Mouse (Mus musculus): ENCODE measurements at regions not wholly inside any gene's neighbourhood (a gene's known extent, or its start where the extent isn't known, plus 50 kb on each side); places are given as distances from the start of the nearest gene placed in this dataset.

DNA sequence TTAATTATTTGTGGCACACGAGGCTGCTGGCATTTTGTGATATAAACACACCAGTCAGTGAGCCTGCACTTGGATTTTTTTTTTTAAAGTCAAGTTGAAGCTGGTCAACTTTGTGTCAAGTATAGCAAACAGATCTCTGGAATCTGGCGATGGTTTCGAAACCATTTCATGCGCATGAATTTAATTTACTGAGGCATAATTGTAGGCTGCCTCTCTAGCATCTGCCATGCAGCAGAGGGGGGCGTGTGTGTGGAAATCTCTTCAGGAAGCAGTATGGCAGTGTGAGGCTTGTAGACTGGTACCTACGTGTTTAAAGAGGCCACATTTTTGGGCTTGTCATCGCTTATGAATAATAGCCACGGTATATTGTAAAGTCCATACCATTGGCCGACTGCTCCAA lies 177.7 kb upstream of the Slc38a2 start:
- 92% methylated on average over 9 of the region's 9 CpGs for WGBS
- Histone ChIP-seq H3K4me1 (ENCODE audit: control insufficient read depth, insufficient read depth, low read length) (no peaks in the 10 kb centered on the region), H3K36me3 (ENCODE audit: control insufficient read depth, insufficient read depth, low read length) (no peaks in the 10 kb centered on the region), H3K9me3 (ENCODE audit: control insufficient read depth, low read length) (no peaks in the 10 kb centered on the region), H3K4me3 (ENCODE audit: low read depth, low read length) (no peak overlapping the region), H3K9ac (ENCODE audit: low read length) (no peak overlapping the region), H3K4me2 (ENCODE audit: low read depth) (no peak overlapping the region), H3K27me3 (ENCODE audit: control insufficient read depth, insufficient read depth, low read length) (no peaks in the 10 kb centered on the region), H3K27ac (ENCODE audit: low read depth, low read length) (no peak overlapping the region)
- ATAC-seq (ENCODE audit: insufficient read depth, low FRiP score, low TSS enrichment) (no peak), DNase-seq (ENCODE audit: low spot score) (no peak)

DNA sequence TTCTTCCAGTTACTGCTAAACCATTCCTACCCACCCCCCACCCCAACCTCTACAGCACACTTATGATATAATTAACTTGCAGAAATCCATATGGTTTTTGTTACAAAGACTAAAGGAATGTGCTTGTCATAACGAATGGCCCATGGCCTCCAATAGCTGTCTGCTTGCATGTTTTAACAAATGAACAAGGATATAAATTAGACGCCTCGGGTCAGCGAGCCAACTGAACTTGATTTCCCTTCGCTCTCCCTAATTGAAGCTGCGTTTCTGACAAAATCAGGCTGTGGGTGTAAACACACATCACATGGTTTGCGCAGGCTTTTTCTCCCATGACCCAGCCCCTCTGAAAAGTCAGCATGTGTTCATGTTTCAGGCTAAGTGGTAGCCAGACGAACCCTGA lies 174.6 kb upstream of the Slc38a2 start:
- no peaks in the 10 kb centered on the region for H3K4me1 ChIP-seq (ENCODE audit: control insufficient read depth, insufficient read depth, low read length)
- no peak overlapping the region for H3K4me3 ChIP-seq (ENCODE audit: low read depth, low read length)
- no peaks in the 10 kb centered on the region for H3K27me3 ChIP-seq (ENCODE audit: control insufficient read depth, insufficient read depth, low read length)
- no peak overlapping the region for H3K27ac ChIP-seq (ENCODE audit: low read depth, low read length)
- no peak overlapping the region for H3K9ac ChIP-seq (ENCODE audit: low read length)
- no peak overlapping the region for H3K4me2 ChIP-seq (ENCODE audit: low read depth)
- no peaks in the 10 kb centered on the region for H3K36me3 ChIP-seq (ENCODE audit: control insufficient read depth, insufficient read depth, low read length)
- H3K9me3 ChIP-seq (ENCODE audit: control insufficient read depth, low read length) = no peaks in the 10 kb centered on the region
- ATAC-seq (ENCODE audit: insufficient read depth, low FRiP score, low TSS enrichment) = no peak
- no peak for DNase-seq (ENCODE audit: low spot score)
- WGBS = 63% methylated on average over 8 of the region's 8 CpGs

DNA sequence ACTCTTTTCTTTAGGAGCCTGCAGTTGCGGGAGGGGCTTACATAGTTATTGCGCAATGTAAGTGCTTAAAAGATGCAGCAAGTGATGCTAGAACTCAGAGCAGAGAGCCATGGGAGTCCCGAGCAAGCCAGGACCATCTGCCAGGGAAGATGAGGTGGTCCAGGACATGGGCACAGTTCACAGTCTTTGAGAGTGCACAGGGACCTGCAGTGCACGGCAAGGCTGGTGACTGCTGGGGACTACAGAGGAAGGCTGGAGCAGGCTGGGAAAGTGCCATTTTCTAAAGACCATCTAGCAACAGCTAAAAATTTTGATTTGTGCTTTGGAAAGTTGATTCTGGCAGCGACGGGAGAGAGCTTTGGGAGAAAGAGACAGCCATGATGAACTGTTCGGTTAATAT lies 174.0 kb upstream of the Slc38a2 start:
- H3K4me3 ChIP-seq (ENCODE audit: low read depth, low read length) = no peak overlapping the region
- H3K27ac ChIP-seq (ENCODE audit: low read depth, low read length) = no peak overlapping the region
- H3K4me2 ChIP-seq (ENCODE audit: low read depth) = no peak overlapping the region
- no peak overlapping the region for H3K9ac ChIP-seq (ENCODE audit: low read length)
- no peak for ATAC-seq (ENCODE audit: insufficient read depth, low FRiP score, low TSS enrichment)
- 88% methylated on average over 7 of the region's 7 CpGs for WGBS
- no peaks in the 10 kb centered on the region for H3K9me3 ChIP-seq (ENCODE audit: control insufficient read depth, low read length)
- H3K36me3 ChIP-seq (ENCODE audit: control insufficient read depth, insufficient read depth, low read length) = no peaks in the 10 kb centered on the region
- no peaks in the 10 kb centered on the region for H3K4me1 ChIP-seq (ENCODE audit: control insufficient read depth, insufficient read depth, low read length)
- no peaks in the 10 kb centered on the region for H3K27me3 ChIP-seq (ENCODE audit: control insufficient read depth, insufficient read depth, low read length)
- DNase-seq (ENCODE audit: low spot score) = no peak

DNA sequence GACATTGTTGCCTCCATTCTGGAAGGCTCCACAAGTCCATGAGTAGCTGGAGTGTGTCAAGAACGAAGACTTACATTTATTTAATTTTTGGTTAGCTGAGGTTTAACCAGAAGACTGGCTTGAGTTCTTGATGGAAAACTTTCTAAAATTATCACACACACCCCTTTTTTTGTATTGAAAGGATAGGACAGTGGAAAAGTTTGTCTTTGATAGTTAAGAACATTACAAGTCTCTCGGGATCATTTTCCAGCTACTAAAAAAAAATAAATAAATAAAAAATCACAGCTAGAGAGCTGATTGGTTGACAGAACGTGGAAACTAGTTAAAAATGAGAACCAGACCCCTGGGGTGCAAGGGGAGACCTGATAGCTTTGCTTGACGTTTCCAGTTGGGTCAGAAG lies 173.6 kb upstream of the Slc38a2 start:
- no peak for ATAC-seq (ENCODE audit: insufficient read depth, low FRiP score, low TSS enrichment)
- Histone ChIP-seq H3K4me3 (ENCODE audit: low read depth, low read length) (no peak overlapping the region), H3K36me3 (ENCODE audit: control insufficient read depth, insufficient read depth, low read length) (no peaks in the 10 kb centered on the region), H3K27ac (ENCODE audit: low read depth, low read length) (no peak overlapping the region), H3K27me3 (ENCODE audit: control insufficient read depth, insufficient read depth, low read length) (no peaks in the 10 kb centered on the region), H3K4me1 (ENCODE audit: control insufficient read depth, insufficient read depth, low read length) (no peaks in the 10 kb centered on the region), H3K9ac (ENCODE audit: low read length) (no peak overlapping the region), H3K9me3 (ENCODE audit: control insufficient read depth, low read length) (no peaks in the 10 kb centered on the region), H3K4me2 (ENCODE audit: low read depth) (no peak overlapping the region)
- no peak for DNase-seq (ENCODE audit: low spot score)
- WGBS = 66% methylated on average over 4 of the region's 4 CpGs

DNA sequence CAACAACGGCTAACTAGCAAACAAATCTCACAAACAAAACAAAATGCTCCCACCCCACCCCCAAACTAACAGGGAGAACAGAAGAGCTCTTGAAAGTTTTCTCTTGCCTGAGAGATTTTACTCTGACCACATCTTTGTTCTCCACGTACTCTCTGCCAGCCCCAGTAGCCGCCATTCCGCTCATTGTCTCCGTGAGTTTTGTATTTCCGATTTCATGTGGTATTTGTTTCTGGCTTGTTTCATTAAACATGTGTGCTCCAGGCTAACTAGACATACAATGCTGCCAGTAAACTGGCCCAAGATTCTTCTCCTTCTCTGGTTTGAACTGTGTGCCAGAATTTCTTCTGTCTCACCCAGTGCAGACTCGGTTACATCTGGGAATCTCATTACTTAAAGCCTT lies 168.2 kb upstream of the Slc38a2 start:
- H3K4me3 ChIP-seq (ENCODE audit: low read depth, low read length) = no peak overlapping the region
- no peaks in the 10 kb centered on the region for H3K4me1 ChIP-seq (ENCODE audit: control insufficient read depth, insufficient read depth, low read length)
- DNase-seq (ENCODE audit: low spot score) = no peak
- WGBS = 84% methylated on average over 7 of the region's 7 CpGs
- H3K27ac ChIP-seq (ENCODE audit: low read depth, low read length) = no peak overlapping the region
- no peaks in the 10 kb centered on the region for H3K27me3 ChIP-seq (ENCODE audit: control insufficient read depth, insufficient read depth, low read length)
- no peak overlapping the region for H3K9ac ChIP-seq (ENCODE audit: low read length)
- no peaks in the 10 kb centered on the region for H3K9me3 ChIP-seq (ENCODE audit: control insufficient read depth, low read length)
- no peaks in the 10 kb centered on the region for H3K36me3 ChIP-seq (ENCODE audit: control insufficient read depth, insufficient read depth, low read length)
- ATAC-seq (ENCODE audit: insufficient read depth, low FRiP score, low TSS enrichment) = no peak
- no peak overlapping the region for H3K4me2 ChIP-seq (ENCODE audit: low read depth)

DNA sequence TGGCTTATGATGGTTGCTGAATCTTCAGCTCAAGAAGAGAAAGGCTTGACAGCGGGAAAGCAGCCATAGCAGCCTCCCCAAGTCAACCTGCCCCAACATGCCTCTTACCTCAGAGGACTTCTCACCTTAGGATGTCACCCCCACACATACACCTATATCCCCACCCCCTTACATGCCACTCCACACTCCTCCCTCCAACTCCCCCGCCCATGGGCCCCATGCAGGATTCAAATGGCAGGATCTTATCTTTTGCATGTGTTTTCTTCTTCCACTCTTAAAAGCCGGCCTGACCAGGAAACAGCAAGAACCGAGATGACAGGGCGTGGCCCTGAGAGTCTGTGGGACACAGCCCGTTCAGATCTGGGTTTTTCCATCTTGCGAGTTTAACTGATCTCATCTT lies 166.4 kb upstream of the Slc38a2 start:
- no peaks in the 10 kb centered on the region for H3K27me3 ChIP-seq (ENCODE audit: control insufficient read depth, insufficient read depth, low read length)
- no peak for DNase-seq (ENCODE audit: low spot score)
- H3K4me2 ChIP-seq (ENCODE audit: low read depth) = no peak overlapping the region
- no peaks in the 10 kb centered on the region for H3K9me3 ChIP-seq (ENCODE audit: control insufficient read depth, low read length)
- ATAC-seq (ENCODE audit: insufficient read depth, low FRiP score, low TSS enrichment) = no peak
- H3K36me3 ChIP-seq (ENCODE audit: control insufficient read depth, insufficient read depth, low read length) = no peaks in the 10 kb centered on the region
- H3K4me3 ChIP-seq (ENCODE audit: low read depth, low read length) = no peak overlapping the region
- WGBS = 88% methylated on average over 7 of the region's 7 CpGs
- H3K9ac ChIP-seq (ENCODE audit: low read length) = no peak overlapping the region
- no peaks in the 10 kb centered on the region for H3K4me1 ChIP-seq (ENCODE audit: control insufficient read depth, insufficient read depth, low read length)
- H3K27ac ChIP-seq (ENCODE audit: low read depth, low read length) = no peak overlapping the region

DNA sequence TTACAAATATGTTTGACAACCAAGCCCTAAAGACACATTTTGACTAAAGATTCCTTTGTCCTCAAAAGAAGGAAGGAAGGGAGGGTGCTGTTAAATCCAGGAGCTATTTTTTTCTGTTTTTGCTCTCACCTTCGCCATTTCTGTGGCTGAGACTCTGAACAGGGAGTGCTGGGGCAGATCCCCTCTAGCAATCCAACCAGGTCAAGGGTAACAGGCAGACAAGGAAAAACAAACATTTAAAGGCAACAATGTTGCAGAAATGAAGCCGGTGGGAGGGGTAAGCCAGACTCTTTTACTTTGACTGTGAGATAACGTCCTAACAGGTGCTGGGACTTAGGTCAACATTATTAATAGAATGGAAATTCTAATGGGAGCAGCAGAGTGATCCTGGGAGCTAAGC lies 158.2 kb upstream of the Slc38a2 start:
- H3K4me2 ChIP-seq (ENCODE audit: low read depth) = no peak overlapping the region
- no peaks in the 10 kb centered on the region for H3K9me3 ChIP-seq (ENCODE audit: control insufficient read depth, low read length)
- H3K9ac ChIP-seq (ENCODE audit: low read length) = no peak overlapping the region
- H3K4me1 ChIP-seq (ENCODE audit: control insufficient read depth, insufficient read depth, low read length) = no peaks in the 10 kb centered on the region
- no peak overlapping the region for H3K4me3 ChIP-seq (ENCODE audit: low read depth, low read length)
- H3K36me3 ChIP-seq (ENCODE audit: control insufficient read depth, insufficient read depth, low read length) = no peaks in the 10 kb centered on the region
- ATAC-seq (ENCODE audit: insufficient read depth, low FRiP score, low TSS enrichment) (no peak), DNase-seq (ENCODE audit: low spot score) (no peak)
- WGBS = 80% methylated on average over 3 of the region's 3 CpGs
- H3K27ac ChIP-seq (ENCODE audit: low read depth, low read length) = no peak overlapping the region
- H3K27me3 ChIP-seq (ENCODE audit: control insufficient read depth, insufficient read depth, low read length) = no peaks in the 10 kb centered on the region

DNA sequence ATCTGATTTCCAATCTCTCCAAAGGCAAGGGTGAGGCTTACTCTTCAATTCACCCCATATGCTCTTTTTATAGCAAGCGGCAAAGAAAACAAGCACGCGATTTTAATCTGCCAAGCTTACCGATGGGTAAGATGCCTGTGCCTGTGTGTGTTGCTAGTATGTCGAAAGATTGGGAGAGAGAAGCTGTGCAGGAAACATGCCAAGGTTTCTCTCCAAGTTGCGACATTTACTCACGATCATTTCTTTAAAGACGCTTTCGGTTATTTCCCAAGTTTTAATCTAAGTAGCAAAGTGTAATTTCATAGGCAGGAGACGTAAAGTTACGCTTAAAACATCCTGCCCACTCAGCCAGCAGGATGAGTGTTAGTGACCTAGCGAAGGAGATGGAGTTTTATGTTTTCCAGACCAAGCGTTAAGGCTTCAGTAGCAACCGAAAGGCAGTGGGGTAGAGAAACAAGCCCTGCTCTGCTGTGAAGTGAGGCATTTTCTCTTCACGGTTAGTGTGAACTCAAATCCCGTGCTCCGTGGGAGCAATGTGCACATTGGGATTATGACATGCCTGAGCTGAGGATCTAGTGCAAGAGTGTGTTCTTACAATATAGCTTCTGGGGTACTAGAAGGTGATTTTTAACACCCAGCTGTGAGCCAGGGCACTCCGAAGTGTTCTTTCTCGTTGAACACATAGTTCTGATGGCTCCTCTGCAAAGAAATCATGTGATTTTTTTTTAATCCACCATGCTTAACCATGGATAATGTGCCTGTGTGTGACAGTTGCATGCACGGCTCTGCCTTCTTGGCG lies 152.6 kb upstream of the Slc38a2 start:
- H3K4me1 ChIP-seq (ENCODE audit: control insufficient read depth, insufficient read depth, low read length) = no peaks in the 10 kb centered on the region
- DNase-seq (ENCODE audit: low spot score) (no peak), ATAC-seq (ENCODE audit: insufficient read depth, low FRiP score, low TSS enrichment) (no peak)
- no peaks in the 10 kb centered on the region for H3K9me3 ChIP-seq (ENCODE audit: control insufficient read depth, low read length)
- H3K27ac ChIP-seq (ENCODE audit: low read depth, low read length) = no peak overlapping the region
- WGBS = 91% methylated on average over 21 of the region's 21 CpGs
- H3K27me3 ChIP-seq (ENCODE audit: control insufficient read depth, insufficient read depth, low read length) = no peaks in the 10 kb centered on the region
- H3K4me3 ChIP-seq (ENCODE audit: low read depth, low read length) = no peak overlapping the region
- H3K9ac ChIP-seq (ENCODE audit: low read length) = no peak overlapping the region
- H3K36me3 ChIP-seq (ENCODE audit: control insufficient read depth, insufficient read depth, low read length) = no peaks in the 10 kb centered on the region
- H3K4me2 ChIP-seq (ENCODE audit: low read depth) = no peak overlapping the region

DNA sequence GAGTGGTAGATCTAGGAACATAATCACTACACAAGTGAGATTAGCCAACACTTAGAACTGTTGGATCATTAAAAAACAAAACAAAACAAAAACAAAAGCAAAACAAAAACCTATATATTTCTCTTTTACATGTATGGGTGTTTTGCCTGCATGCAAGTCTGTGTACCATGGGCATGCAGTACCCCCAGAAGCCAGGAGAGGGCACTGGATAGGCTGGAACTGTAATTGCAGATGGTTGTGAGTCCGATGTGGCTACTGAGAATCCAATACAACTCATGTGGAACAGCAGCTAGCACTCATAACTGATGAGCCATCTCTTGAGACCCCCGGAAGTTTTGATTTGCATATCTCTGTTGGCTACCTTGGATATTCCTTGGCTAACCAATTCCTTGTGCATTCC lies 148.6 kb upstream of the Slc38a2 start:
- 84% methylated on average over 2 of the region's 2 CpGs for WGBS

More for the DNA sequence above, 148.6 kb upstream of the Slc38a2 start:
- no peak overlapping the region for H3K9ac ChIP-seq (ENCODE audit: low read length)
- no peaks in the 10 kb centered on the region for H3K9me3 ChIP-seq (ENCODE audit: control insufficient read depth, low read length)
- ATAC-seq (ENCODE audit: insufficient read depth, low FRiP score, low TSS enrichment) (no peak), DNase-seq (ENCODE audit: low spot score) (peak; percentile 33)
- H3K4me3 ChIP-seq (ENCODE audit: low read depth, low read length) = no peak overlapping the region
- H3K27ac ChIP-seq (ENCODE audit: low read depth, low read length) = no peak overlapping the region
- H3K27me3 ChIP-seq (ENCODE audit: control insufficient read depth, insufficient read depth, low read length) = no peaks in the 10 kb centered on the region
- no peak overlapping the region for H3K4me2 ChIP-seq (ENCODE audit: low read depth)
- no peaks in the 10 kb centered on the region for H3K36me3 ChIP-seq (ENCODE audit: control insufficient read depth, insufficient read depth, low read length)
- no peaks in the 10 kb centered on the region for H3K4me1 ChIP-seq (ENCODE audit: control insufficient read depth, insufficient read depth, low read length)

Data from neural tube, embryonic 11.5 days (tissue).